Mouse (Mus musculus) adrenal gland, postnatal 10 days (tissue): Measurements from ENCODE around the gene Mybbp1a. TPM values are rescaled to one million over a fixed set of nuclear protein-coding genes. Genes with fewer than 3 reads are reported as not detected.
A peak's percentile ranks its signal among the peaks of the same experiment; 100 is the strongest.

Experiments used
- DNase-seq: peaks from one replicate; pipeline ENCODE4 v3.0.0; 2021; ENCODE audit warnings: mixed read lengths
- total RNA-seq, 2 experiments: library from RNA; stranded (reverse); gene quantifications; 2 replicates each; pipeline ENCODE4 v1.2.3; 2021

The Mybbp1a gene
- total RNA-seq, 2 experiments from 2014 or later: 77.5 to 84.6 TPM

DNA sequence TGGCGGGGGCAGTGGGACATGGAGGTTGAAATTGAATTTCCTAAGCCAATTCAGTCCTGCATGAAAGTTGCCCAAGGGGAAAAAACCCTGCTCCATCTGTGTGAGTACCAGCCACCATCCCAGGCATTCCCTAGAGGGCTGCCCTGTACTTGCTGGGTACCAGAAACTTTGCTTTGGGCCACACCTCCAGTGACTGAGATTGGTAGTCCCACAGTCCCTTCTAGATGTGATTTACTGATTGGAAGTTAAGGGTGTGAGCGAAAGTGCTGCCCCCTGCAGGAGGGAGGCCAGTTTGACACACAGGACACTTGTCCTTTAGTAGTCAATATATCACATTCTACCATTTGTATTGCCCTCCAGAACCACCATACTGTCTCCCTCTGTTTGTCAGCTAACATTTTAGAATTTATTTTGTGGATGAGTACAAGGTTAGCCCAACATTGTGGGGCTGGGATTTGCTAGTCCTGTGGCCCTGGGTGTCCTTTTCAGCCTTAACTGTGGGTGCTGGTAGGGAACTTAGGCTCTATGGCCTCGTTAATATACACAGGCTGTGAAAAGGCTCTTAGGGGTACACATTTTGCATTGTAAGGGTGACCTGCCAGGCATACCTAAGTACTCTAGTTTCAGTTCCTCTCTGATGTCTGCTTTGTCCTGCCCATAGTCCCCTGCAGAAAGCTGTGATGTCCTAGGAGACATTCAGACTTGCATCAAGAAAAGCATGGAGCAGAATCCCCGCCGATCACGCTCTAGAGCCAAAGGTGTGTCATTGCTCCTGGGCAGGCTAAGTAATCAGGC is 5.4 kb downstream of the Mybbp1a start:
- DNase-seq: peak; percentile 52

DNA sequence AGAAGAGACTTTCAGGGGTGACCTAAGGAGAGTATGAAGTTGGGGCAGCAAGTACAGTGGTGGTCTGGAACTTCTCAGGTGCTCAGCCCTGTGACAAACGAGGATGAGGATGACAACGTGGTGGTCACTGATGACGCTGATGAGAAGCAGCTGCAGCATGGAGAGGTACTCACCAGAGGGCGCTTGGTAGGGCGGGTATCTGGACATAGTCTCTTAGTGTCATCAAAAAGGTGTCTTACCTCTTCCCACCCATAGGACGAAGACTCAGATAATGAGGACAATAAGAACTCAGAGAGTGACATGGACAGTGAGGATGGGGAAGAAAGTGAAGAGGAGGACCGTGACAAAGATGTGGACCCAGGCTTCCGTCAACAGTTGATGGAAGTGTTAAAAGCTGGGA is 6.3 kb downstream of the Mybbp1a start:
- DNase-seq: no peak

DNA sequence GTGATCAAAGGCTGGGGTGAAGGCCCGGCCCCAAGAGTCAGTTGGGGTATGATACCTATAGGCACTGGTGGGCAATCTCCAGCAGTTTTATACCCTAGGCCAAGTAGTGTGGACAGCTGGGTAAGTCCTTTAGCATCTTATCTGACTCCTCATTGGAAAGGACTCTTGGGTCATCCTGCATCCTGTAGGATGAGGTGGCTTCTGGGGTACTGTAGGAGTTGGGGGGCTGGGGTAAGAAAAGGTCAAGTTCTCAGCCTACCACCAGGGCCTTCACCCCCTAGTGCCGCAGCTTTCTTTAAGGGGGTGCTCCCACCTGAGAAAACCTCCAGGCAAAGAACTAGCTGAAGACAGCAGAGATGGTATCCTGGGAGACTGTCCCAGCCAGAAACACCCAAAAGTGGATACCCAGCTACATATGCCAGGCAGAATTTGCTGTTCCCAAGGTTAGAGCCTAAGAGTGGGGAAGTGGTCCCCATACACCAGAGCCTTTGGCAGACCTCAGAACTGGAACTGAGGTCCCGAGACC is 11.0 kb downstream of the Mybbp1a start:
- no peak for DNase-seq

DNA sequence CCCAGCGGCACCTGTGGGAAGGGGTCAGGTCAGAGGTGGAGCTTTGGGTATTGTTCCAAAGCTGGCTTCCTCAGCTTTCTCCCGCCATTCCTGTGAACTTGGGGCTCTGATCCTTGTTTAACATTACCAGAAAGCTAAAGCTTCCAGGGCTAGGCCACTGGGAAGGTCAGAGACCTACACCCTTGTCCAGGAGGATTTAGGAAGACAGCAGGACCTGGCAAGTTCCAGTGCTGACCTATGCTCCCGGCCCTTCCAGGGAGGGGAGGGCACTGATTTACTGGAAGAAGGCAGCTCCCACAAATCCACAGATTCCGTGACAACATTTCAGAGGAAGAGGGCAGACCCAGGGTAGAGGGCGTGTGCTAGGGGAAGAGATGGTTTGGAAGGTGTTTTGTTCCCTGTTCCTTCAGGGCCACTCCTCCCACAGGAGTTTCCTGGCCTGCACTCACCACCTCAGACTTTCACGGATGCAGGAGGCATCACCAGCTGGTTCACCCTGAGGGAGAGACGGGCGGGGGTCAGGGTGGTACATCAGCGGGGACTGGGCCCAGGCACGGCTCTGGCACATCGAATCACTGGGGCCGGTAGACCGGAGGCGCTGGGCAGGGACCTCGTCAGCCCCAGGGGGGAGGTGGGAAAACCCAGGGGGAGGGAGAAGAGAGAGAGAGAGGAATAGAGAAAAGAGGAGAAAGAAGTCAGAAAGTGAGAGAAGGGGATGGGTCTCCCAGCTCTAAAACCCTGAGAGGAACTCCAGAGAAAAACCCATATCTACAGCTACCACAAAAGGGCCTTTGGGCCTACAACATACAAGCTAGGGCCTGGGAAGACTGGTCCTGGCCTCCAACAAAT is 12.2 kb downstream of the Mybbp1a start:
- no peak for DNase-seq

DNA sequence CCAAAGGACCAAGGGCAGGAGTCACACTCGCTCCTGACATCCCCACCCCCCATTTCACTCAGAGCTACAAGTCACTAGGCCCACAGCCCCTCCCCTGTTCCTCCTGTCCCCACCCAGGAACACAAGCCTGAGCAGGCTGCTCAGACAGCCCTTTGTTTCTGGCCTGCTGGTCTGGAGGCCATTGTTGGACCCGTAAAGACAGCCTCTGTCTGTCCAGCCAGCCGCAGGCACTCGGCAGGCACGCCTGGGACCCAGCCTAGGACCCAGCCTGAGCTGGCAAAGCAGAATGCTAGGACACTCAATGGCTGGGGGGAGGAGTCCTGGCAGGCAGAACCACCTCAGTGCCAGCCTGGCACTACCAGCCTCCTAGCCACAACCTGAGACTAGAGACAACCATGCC is 14.5 kb downstream of the Mybbp1a start:
- DNase-seq: peak; percentile 34

DNA sequence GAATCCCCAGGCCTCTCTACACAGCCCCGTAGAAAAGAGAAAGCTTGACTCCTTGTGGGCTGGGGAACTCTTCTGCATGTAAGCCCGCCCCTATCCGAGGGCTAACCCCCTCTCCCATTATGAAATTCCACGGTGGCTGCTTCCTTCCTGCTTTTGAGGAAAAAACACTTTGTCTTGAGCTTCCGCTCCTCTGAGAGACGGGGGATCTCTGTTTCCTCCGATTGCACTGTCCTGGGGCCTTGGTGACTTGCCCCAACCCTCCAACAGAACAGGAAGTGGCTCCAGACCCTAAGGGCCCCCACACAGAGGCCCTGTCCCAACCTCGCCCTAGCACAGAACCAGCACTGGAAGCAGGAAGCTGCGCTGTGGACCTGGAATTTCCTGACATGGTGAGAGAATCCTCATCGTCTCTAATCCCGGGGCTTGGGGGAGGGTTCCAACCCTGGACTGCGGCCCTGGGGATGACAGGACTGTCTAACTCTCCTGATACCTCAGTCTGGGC is 16.9 kb downstream of the Mybbp1a start:
- DNase-seq: peak; percentile 43

DNA sequence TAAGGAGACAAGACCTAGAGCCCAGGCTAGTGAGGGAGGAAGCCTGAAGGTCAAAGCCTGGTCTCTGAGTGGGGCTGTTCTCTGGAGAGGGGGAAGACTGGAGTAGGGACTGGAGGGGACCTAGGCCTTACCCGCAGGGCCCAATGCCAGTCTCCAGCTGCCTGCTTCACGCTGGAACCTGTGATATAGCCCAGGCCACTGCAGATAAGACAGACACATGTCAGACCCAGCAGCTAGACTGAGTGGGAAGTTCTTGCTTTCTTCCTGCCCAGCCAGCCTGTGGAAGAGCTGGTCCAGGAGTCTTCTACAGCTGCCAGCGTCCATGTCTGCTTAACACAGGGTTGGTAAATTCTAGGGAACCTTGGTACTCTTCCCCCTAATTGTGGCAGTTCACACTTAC is 17.3 kb downstream of the Mybbp1a start:
- no peak for DNase-seq

DNA sequence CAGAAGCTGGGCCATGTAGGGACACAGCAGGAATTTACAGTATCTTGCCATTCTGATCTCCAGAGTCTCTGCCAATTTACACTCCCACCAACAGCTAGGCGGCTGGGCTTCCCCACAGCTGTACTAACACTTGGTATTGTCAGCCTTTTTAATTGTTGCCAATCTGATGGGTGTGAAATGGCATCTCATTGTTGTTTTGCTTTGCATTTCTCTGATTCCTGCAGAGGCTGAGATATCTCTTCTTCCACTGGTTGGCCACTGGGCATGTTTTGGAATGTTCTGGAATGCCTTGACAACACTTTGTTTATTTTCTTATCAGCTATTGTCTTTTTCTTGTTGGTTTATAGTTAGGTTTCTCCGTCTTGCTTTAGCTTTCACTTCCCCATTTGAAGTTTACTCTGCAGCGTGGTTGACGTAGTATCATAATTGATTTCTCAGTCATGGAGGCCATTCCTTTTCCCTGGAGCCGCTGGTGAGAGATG is 20.4 kb downstream of the Mybbp1a start:
- no peak for DNase-seq

DNA sequence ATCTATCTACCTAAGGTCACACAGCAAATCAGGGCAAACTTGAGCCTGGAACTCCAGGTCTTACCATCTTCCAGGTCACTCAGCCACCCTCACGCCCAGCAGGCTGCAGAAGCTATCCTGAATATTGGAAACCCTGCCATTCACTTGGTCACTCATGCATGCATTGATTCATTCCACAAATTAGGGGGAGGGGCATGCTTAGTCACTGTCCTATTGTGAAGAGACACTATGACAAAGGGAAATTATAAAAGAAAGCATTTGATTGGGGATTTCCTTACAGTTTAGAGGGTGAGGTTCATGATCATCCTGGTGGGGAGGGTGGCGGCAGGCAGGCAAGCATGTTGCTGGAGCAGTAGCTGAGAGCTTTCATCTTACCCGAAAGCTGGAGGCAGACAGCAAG is 23.7 kb downstream of the Mybbp1a start:
- no peak for DNase-seq

DNA sequence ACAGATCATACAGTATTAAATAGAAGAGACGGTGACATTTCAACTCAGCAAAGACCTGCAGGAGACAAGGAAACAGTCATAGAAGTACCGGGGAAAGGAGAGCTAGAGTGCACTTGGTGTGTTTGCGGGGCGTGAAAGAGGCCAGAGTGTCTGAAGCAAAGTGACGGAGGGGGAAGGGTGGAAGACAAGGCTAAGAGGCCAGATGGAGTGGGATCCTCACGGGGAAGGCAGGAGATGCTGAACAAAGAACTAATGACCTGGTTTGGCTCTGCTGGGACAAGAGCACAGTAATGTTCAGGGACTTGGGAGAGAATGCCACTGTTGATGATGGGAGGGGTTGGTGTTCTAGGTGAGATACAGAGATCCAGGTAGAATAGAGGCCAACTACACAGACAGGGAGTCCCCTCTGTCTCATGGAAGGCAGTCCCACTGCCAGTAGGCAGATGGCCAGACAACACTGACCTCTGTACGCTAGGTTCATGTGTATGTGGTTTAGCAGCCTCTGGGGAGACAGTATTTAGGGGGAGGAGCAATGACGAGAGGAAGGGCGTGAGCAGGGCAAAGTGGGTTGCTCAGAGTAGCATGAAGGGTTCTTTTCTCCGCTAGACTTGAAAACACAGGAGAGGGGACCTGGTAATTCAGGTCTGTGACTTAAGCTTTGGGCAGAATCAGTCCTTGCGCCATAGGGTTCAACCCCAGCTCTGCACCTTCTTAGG is 25.0 kb downstream of the Mybbp1a start:
- no peak for DNase-seq

DNA sequence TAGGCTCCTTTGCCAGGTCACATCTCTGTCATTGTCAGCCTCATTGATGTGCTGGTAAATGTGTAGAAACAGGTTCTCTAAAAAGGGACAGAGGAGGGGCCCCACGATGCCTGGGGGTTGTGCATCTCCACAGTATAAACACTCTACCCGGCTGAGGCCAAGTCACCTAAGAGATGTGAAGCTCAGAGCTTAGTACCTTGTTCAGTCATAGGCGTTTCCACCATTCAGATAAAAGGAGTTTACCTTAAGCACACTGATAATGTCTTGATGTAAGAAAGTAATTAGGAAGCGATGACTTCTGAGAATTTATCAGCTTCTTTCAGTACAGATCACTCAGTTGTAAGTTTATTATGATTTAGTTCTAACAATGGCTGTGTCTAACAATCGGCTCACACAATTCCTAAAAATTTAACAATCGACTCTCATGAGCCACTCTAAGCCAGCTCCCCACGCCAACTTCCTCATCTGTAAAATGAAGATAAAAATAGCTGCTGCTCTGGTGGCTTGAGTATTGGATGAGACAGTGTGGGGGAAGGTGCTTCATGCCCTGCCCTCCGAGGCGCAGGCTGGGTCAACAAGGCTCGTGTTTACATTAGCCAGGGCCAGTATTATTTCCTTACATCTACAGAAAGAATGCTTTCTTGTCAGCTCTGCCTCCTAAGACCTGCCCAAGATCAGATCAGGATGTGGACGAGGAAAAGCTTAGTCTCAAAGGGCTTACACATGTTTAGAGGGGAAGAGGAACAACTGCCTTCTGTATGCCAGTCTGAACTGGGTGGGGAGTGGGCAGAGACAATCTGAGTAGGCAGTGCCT is 25.7 kb downstream of the Mybbp1a start:
- no peak for DNase-seq

DNA sequence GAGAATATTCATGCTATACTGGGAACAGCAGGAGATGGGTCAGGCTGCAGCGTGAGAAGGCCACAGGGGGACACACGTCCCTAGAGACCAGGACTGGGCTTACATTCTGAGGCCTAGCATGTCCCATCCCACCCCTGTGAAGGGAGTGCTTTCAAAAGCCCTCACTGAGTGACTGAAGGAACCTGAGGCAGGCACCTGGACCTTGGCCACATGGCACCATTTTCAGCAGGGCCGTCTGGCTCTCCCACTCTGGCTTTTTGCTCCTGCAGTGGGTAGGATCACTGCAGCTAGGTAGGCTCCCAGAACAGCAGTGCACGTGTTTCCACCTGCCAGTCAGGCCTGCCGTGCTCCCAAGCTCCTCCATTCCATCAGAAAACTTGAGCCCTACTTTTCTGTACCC is 27.4 kb downstream of the Mybbp1a start:
- no peak for DNase-seq

DNA sequence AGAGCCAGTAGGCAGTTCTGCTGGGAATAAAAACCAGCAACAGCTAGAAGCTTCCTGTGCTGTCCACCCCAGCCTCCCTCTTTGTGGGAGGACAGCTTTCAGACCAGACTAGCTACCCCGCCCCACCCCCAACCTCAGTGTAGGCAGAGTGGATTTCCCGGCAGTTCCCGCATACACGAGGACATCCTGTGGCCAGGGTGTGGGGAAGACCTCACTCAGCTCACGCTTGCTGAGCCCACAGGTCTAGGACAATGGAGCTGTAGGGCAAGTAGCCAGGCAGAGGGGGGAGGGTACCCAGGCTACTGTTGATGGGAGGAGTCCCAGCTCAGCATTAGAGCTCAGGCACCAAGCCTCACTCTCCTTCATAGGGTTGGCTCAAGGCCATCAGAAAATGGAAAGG is 28.1 kb downstream of the Mybbp1a start:
- peak; percentile 77 for DNase-seq

DNA sequence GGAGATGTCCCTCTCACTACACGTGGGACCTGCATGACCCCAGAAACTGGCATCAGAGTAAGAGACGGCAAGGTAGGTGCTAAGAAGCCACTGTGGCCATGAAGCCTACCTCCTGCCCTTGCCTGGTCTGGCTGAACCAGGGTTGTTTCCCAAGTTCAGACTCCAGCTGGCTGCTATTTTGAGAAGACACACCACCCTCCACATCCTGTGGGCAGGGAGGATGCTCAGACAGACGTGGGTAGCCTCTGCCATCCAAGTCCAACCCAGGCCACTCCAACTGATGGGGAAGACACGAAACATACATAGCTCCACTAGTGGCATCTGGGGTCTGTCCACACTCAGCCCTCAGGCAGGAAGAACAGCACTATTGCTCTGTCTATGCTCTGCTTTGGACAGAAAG is 28.8 kb downstream of the Mybbp1a start:
- no peak for DNase-seq

DNA sequence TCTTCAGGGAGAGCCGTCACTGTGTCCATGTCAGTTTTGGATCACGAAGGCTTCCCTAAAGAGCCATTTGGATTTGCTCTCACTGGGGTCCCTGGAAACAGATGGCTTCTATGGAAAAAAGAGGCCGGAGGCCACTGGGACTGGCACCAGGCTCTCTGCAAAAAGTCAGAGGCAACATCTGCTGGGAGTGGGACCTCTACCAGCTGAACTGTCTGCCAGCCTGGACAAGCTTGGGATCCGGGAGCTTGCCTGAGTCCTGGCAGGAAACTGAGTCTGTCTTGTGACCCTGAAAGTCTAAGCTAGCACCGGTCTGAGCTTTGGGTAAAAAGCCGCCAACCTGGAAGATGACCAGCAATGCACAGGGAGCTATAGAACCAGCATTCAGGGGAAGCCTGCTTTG is 30.2 kb downstream of the Mybbp1a start:
- no peak for DNase-seq

DNA sequence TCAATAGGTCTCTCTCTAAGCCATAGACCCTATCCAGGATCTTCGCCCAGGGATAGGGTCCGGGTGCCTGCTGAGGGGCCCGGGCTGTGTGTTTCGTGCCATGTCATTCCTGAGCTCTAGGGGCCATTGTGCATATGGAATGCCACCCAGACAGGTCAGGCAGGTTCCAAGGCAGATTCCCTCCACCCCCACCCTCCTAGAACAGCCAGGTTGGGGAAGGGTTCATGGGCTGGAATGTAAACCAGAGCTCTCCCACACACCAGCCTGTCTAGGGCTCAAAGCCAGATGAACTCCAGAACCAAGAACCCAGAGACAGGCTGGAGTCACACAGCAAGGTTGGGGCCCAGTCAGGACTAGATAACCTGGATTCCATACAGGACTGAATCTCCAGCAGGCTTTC is 32.4 kb downstream of the Mybbp1a start:
- no peak for DNase-seq

DNA sequence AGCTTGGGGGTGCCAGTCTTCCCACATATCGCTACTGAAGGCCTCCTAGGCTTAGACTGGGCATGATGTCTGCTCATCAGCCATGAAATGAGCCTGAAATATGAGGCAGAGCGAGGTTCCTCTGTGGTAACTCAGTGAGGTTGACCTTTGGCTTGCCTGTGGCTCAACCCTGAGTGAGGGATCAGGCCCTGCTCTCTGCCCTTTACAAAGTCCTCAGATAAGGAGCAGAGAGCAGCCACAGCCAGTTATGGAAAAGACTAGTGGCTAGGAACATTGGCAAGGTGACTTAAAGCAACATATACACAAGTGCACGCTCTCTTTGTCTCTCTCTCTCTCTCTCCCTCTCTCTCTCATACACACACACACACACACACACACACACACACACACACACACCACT is 33.8 kb downstream of the Mybbp1a start:
- no peak for DNase-seq

DNA sequence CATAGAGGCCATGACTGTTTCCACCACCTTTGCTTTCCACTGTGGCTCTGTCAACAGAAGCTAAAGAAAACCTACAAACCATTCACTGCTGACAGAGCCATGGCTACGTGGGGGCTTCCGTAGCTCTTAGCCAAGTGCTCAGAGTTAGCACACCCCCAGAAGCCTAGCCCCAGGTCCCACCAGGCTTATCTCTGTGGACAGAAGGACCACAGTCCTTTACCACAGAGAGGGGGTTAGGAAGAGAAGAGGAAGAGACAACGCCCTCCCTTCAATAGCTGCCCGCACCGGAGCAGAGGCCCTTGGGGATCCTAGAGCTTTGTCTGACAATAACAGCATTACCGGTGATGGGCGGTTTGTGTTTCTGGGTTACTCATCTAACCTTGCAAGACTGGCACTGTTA is 34.3 kb downstream of the Mybbp1a start:
- no peak for DNase-seq

DNA sequence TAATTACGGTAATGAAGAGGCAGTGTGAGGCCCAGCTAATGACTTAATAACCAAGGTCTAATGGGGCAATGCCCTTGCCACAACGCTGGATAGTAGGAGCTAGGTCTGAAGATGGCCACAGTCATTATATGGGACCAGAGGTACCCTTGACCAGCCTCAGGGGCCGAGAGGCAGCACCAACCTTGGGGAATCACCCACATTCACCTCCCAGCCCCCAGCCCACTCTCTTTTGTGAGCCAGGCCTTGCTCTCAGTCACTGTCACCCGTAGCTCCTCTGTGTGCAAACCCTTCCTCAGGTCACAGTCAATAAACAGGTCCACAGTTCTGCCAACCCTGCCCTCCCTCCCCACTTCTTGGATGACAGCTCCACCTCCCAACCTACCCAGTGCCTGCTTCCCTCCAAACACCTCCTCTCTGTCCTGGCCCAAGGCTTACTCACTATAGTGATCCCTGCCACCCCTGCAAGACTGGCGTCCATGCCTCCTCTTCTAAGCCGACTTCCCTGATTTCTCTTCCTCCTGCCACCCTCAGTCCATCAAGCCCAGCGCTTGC is 35.0 kb downstream of the Mybbp1a start:
- no peak for DNase-seq

DNA sequence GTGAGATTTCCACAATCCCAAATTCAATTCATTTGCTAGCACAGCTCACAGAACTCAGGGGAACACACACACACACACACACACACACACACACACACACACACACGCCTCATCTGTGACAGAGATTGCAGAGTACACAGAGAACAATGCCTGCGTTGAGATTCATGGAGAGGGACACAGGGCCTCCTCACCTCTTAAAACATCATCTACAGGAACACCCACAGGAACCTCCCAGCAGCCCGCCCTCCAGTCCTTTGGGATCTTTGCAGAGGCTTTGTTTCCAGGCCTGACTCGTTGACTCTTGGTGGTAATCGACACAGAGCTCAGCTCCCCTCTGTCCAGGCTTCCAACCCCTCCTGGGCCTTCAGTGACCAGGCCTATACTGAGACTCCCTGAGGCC is 36.0 kb downstream of the Mybbp1a start:
- DNase-seq: no peak

DNA sequence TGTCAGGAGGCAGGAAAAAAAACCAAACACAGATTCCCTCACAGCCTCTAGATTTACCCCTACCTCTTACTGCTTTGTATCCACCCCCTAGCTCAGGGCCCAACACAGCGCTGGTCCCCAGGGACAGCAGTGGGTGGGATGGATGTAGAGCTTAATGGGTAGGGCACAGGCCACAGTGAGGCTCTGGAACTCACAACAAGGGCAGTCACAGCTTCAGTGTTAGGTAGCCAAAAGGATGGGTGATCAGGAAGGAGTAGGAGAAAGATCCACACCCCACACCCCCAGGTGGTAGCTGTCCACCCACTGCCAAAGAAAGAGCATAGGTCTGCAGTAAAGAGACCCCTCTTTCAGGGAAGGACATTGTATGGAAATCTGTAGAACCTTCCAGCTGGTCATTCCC is 36.5 kb downstream of the Mybbp1a start:
- DNase-seq: no peak
